Mouse (Mus musculus) gastrocnemius, postnatal 10 days (tissue): ENCODE results near the gene Ccdc65. TPM values are rescaled to one million over a fixed set of nuclear protein-coding genes. Genes with fewer than 3 reads are reported as not detected.
"Not testable (repeated sequence)": the region's sequence is repeated elsewhere in the genome, so short reads cannot be mapped to it uniquely, and the experiment has no call there.

Source experiments
- DNase-seq: peaks from one replicate; pipeline ENCODE4 v3.0.0; 2021; ENCODE audit warnings: mixed read lengths
- total RNA-seq, 2 experiments: library from RNA; stranded (reverse); gene quantifications; 2 replicates each; pipeline ENCODE4 v1.2.3; 2021

Gene Ccdc65
- total RNA-seq, 2 experiments from 2014 or later = not detected

- DNase-seq = no peak
Measured at GRCm38 (mm10) chr15:98738796-98739195, 30.8 kb downstream of the Ccdc65 start.

GRCm38 (mm10) chr15:98740219-98740618, 32.2 kb downstream of the Ccdc65 start:
- no peak for DNase-seq

- DNase-seq = no peak
Measured at GRCm38 (mm10) chr15:98742766-98743428, 34.9 kb downstream of the Ccdc65 start.

- DNase-seq = not testable (repeated sequence)
Measured at GRCm38 (mm10) chr15:98743863-98744262, 35.9 kb downstream of the Ccdc65 start.

- no peak for DNase-seq
Measured at GRCm38 (mm10) chr15:98746344-98746965, 38.4 kb downstream of the Ccdc65 start.

GRCm38 (mm10) chr15:98747296-98747695, 39.3 kb downstream of the Ccdc65 start:
- DNase-seq = no peak

- no peak for DNase-seq
Measured at GRCm38 (mm10) chr15:98749093-98749492, 41.1 kb downstream of the Ccdc65 start.

GRCm38 (mm10) chr15:98753021-98753423, 45.0 kb downstream of the Ccdc65 start:
- DNase-seq = no peak

- no peak for DNase-seq
Measured at GRCm38 (mm10) chr15:98754125-98754524, 46.1 kb downstream of the Ccdc65 start.

- peak; percentile 59 for DNase-seq
Measured at GRCm38 (mm10) chr15:98762201-98762621, 54.2 kb downstream of the Ccdc65 start.

GRCm38 (mm10) chr15:98762670-98763529, 54.9 kb downstream of the Ccdc65 start, which contains the start of gene Arf3:
Arf3 (minus strand) TSS chr15:98763214.
- DNase-seq = peak; percentile 96

GRCm38 (mm10) chr15:98765929-98766328, 57.9 kb downstream of the Ccdc65 start:
- no peak for DNase-seq

GRCm38 (mm10) chr15:98768259-98768658, 60.3 kb downstream of the Ccdc65 start:
- DNase-seq = no peak

- no peak for DNase-seq
Measured at GRCm38 (mm10) chr15:98771813-98772425, 63.9 kb downstream of the Ccdc65 start.

GRCm38 (mm10) chr15:98772511-98773211, 64.7 kb downstream of the Ccdc65 start:
- no peak for DNase-seq

Other genes starting within 250 kb of the Ccdc65 start
- not detected for gene OR5BS1P, start 238.3 kb upstream of the Ccdc65 start, total RNA-seq
- gene Lalba, start 225.5 kb upstream of the Ccdc65 start, total RNA-seq = under 1 TPM; 0.36 to 0.54 TPM
- not detected for gene Olfr279, start 215.8 kb upstream of the Ccdc65 start, total RNA-seq
- 10 to 100 TPM; 71.5 to 77.4 TPM for gene Kansl2, start 173.9 kb upstream of the Ccdc65 start, total RNA-seq
- 10 to 100 TPM; 21.7 to 30.4 TPM for gene Ccnt1, start 137.3 kb upstream of the Ccdc65 start, total RNA-seq
- gene 4930415O20Rik, start 137.2 kb upstream of the Ccdc65 start, total RNA-seq = not detected
- 10 to 100 TPM; 39.9 to 45.3 TPM for gene Adcy6, start 98.1 kb upstream of the Ccdc65 start, total RNA-seq
- gene Cacnb3, start 77.4 kb upstream of the Ccdc65 start, total RNA-seq = 10 to 100 TPM; 12.0 to 15.4 TPM
- gene Ddx23, start 45.3 kb upstream of the Ccdc65 start, total RNA-seq = 10 to 100 TPM; 53.6 to 57.6 TPM
- gene Rnd1, start 30.7 kb upstream of the Ccdc65 start, total RNA-seq = 1 to 10 TPM in 1 of 2 experiments, under 1 TPM in 1; 0.49 to 1.9 TPM
- 10 to 100 TPM in 1 of 2 experiments, 1 to 10 TPM in 1; 8.0 to 13.1 TPM for gene Fkbp11, start 20.0 kb downstream of the Ccdc65 start, total RNA-seq
- gene Arf3, start 55.0 kb downstream of the Ccdc65 start, total RNA-seq = 10 to 100 TPM; 21.2 to 24.2 TPM
- gene Wnt10b, start 69.9 kb downstream of the Ccdc65 start, total RNA-seq = 1 to 10 TPM; 1.3 to 1.5 TPM
- gene Wnt1, start 81.7 kb downstream of the Ccdc65 start, total RNA-seq = not detected
- gene Ddn, start 101.3 kb downstream of the Ccdc65 start, total RNA-seq = 1 to 10 TPM; 2.2 to 2.7 TPM
- gene Prkag1, start 123.3 kb downstream of the Ccdc65 start, total RNA-seq = 10 to 100 TPM; 35.8 to 36.6 TPM
- gene Kmt2d, start 163.0 kb downstream of the Ccdc65 start, total RNA-seq = 10 to 100 TPM; 46.9 to 59.9 TPM
- gene Rhebl1, start 186.3 kb downstream of the Ccdc65 start, total RNA-seq = 1 to 10 TPM; 2.1 to 2.7 TPM
- 1 to 10 TPM; 3.6 to 4.0 TPM for gene Dhh, start 190.3 kb downstream of the Ccdc65 start, total RNA-seq
- 1 to 10 TPM; 8.1 to 9.9 TPM for gene Lmbr1l, start 210.0 kb downstream of the Ccdc65 start, total RNA-seq
- gene Tuba1b, start 226.4 kb downstream of the Ccdc65 start, total RNA-seq = 100 to 1,000 TPM; 188 to 204 TPM
- gene Gm49450, start 245.3 kb downstream of the Ccdc65 start, total RNA-seq = not detected
- gene Tuba1a, start 245.5 kb downstream of the Ccdc65 start, total RNA-seq = 100 to 1,000 TPM; 171 to 195 TPM